Mouse (Mus musculus) layer of hippocampus, adult 11-12 months (tissue): Measurements from ENCODE around the gene Lmo3.

Experiments used
- DNase-seq: peaks from one replicate; pipeline ENCODE4 v3.0.0; 2022; ENCODE audit warnings: low spot score

The Lmo3 gene

DNA sequence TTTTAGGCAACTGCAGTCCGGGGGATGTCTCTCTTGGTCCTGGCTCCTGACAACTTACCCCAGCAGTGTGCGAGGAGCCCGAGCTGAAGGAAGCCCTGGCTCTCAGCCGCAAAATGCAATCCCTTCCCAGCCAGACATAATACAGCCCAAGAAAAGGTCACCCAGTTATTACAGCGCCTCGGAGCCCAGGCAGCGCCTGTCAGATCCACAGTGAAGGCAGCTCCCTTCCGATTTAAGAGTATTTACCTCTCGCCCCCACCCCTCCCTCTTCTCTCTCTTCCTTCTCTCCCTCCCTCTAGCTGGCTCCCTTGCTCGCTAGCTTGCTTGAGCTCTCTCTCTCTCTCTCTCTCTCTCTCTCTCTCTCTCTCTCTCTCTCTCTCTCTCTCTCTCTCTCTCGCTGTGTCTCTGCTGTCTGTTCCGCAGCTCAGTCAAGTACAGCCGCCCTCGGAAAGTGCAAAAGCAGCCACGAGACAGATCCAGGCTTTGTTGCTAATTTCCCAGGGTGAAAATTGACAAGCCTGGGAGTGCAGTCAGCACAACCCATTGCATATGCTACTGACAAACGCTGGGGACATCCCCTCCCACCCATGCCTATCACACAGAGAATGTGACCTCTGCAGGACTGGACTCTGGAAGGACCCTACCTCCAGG is 159.0 kb downstream of the Lmo3 start:
- peak; percentile 53 for DNase-seq

DNA sequence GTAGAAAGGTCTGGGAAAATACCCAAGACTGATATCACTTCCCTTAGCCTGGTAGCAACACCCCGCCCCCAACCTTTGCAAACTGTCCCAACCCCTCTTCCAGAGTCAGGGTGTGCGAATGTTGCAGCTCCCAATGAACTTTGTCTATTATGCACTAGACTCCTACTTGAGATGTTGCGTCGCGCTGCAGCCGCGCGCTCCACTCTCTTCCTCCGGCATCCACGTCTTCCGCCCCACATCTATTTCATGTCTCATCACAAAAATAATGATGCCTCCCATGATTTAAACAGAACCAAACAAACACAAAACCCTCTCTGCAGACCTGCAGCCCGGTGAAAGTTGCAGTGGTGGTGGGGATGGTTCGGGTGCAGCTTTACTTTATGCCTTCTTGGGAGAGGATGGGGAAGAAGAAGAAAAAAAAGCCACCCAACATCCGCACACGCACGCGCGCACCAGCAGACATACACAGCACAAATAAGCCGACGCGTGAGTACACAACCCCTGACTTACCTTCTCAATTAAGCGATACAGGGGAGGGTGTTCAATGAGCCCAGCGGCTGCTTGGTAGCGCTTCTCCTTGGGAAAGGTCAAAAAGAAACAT is 159.7 kb downstream of the Lmo3 start:
- DNase-seq = no peak

DNA sequence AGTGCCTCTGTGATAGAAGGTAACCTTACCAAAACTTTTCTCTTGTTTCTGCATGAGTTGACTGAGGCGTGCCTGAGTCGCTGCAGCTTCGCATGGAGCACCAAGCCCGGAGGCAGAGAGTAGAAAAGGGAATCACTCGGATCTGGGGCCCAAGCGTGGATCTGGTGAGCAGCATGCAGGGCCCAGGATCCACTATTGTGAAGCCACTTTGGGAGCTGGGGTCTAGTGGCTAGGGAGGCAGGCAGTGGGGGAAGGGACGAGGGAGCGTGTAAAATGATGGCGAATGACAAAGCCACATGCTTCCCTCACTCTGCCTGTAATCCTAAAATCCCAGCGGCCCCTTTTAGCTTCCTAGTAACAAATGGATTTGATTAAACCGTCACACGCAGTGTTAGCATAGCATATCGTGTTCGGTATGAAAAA is 160.6 kb downstream of the Lmo3 start:
- DNase-seq = peak; percentile 47

DNA sequence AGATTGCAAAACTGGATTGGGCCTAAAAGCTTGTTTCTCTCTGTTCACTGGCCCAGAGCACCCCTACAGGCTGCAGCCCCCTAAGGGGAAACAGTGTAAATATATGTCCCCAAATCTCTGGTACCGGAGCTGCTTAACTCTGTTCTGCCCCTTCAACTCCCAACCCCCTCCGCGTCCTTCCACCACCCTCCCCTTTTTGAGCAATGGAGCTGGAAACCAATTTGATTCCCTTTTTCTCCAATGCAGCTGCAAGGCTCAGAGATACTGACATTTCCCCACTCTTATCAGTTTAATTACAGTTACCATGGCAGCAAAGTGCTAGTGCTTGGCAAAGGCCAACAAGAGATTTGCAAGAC is 161.3 kb downstream of the Lmo3 start:
- no peak for DNase-seq

DNA sequence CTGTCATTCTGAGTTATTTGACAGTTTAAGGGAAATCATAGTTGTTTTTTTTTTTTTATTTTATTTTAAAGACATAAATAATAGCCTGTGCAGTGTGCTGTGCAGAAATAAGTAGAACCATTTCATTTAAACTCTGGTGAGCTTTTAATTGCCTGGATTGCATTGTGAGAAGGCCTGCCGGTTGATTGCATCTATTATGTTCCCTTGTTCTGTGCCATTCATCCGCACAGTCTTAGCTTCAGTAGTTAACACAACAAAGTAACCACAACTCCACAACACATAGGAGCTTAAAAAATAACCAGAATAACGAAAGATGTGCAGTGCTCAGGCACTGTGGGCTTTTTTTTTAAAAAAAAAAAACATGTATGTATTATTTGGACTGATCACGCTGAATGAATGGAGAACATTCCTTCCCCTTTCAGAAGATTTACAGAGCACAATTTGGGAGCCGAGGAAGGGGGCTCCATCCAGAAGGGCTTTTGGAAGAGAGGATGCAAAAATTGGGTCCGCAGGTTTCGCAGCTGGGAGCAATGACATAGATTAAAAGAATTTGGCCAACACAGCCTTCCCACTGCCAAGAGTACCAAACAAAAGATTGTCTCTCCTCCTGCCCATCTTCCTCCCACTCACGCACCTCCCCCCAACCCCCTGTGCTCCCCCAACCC is 161.8 kb downstream of the Lmo3 start:
- DNase-seq = no peak

DNA sequence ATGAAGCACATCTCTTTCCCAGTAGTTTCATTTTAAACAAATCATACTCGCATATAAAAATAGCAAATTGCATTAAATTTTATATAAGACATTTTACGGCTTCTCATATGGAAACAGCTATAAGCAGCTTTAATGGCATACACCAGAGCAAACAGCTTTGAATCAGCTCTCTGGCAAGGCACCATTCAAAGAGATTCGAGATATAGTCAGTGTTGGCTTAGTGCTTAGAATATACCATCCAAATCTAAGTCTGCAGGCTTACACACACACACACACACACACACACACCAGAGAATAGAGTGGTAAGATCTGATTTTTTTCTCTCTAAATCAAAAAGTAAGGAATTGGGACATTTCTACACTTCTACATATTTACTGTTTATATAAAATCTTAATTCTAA is 169.7 kb downstream of the Lmo3 start:
- no peak for DNase-seq

DNA sequence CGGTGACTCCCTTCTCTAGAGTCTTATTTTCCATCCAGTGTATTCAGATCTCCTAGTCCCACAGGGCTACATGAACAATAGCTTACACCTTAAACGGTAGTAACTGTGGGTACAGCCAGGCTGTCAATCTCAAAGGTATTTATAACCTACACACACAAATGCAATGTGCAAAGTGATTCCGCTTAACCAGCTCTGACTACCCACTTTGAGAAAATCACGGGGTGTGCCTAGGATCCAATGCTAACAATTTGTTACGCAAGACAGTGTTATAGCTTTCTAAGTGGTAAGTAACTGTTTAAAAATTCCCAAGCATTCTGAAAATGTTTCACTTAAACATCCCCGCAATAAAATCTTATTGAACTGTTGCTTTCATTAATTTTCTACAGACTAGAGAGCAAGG is 179.7 kb downstream of the Lmo3 start:
- no peak for DNase-seq

DNA sequence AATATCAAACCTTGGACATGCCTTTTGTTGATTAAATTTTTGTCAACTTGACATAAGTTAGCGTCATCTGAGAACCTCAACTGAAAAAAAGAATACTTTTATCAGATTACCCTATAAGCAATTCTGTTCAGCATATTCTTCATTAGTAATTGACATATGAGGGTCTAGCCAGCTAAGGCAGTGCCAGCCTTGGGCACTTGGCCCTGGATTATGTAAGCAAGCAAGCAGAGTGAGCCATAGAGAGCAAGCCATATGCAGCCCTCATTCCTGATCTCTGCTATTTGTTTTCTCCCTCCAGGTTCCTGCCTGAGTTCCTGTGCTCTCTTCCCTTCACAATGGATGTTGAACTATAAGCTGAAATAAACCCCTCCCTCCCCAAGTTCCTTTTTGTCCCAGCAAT is 182.9 kb downstream of the Lmo3 start:
- no peak for DNase-seq

DNA sequence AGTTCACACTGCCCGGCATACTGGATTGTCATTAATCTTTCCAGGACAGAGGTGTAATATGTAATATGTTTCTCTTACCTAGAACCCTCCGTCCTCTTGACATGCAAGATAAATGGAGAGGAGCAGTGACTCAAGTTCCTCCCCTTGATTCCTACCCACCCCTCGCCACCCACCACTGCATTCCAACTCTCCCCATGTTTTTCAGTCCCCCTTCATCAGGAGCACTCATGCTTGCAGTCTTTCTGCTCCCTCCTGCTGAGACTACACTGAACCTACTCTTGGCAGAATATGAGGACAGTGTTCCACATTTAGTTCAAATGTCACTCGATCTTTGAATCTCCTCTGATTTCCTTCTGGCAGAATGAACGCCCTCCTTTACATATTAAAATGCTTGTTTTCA is 190.7 kb downstream of the Lmo3 start:
- DNase-seq = no peak

DNA sequence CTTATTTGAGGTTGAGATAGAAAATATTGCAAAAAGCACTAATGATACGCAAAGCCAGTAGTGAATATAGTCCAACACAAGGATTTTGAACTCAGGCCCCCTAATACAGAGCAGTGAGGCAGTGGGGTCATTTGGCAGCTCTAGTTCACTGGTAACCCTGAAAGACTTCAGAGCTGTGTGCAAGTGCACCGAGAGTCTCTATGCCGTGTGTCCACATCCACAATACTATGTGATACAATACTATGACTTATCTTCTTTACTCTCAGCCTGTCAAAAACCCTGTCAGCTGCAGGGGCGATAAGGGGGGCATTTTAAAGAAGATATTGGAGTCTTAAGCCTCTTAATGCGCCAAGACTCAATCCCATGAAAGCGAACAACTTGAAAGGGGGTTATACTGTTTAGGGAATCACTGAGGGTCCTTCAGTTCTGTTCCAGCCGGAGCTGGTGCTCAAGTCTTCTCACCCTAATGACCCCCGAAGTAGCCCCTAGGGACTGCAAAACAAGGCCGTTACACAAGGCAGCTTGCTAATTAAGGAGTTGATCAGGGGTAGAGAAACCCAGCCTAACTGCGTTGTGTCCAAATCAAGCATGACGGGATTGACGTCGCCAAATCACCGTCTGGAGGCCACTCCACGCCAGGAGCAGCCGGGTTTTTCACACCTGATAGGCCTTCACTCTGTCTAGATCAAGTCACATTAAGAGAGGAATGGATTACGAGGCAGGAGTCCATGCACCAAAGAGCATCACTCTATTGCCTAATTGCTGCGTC is 193.4 kb downstream of the Lmo3 start:
- no peak for DNase-seq

DNA sequence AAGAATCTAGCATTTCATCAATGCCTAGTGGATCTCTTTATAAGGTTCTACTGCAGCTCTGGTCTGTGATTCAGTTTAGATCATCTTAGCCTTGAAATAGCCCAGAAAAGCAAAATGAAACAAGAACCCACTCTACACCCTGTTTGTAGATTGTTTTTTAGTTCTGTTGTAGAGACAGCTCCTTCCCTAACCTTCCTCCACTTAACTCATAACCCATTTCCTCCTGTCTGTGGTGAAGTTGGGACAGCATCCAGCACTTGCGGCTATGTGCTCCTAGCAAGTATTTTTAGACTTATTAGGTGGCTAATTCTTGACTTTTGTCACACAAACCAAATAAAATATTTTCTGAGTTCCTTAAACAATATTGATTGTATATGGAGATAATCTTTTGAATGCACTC is 198.6 kb downstream of the Lmo3 start:
- DNase-seq = no peak

DNA sequence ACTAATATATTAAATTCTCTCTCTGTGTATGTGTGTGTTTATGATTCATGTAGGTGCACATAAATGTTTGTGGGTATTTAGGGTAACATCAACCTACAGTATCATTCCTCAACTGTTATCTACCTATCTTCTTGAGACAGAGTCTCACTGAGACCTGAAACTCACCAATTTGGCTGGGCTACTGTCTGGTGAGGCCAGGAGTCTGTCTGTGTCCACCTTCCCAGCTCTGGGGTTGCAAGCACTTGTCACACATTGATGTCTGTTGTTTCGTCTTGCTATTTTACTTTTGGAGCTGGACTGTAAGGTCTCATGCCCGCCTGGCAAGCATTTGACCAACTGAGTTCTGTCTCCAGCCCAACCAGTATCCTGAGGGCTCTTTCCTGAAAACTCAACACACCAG is 210.6 kb downstream of the Lmo3 start:
- no peak for DNase-seq

DNA sequence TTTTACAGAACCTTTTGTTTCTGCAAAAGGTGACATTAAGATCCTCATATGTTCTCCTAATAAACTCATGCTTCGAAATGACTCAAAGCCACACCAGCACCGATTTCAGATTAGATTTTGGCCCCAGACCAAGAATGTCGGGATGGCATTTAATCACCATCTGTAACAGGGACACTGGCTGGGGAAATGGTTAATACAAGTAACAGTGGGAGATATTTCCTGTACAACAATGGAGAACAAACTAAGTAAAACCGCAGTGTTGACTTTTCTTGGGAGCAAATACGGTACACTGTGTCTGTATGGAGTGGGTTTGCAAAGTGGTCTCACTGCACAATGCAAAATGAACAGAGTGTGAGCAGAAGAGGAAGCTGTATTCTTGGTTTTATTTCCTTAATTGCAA is 217.7 kb downstream of the Lmo3 start:
- DNase-seq = no peak

DNA sequence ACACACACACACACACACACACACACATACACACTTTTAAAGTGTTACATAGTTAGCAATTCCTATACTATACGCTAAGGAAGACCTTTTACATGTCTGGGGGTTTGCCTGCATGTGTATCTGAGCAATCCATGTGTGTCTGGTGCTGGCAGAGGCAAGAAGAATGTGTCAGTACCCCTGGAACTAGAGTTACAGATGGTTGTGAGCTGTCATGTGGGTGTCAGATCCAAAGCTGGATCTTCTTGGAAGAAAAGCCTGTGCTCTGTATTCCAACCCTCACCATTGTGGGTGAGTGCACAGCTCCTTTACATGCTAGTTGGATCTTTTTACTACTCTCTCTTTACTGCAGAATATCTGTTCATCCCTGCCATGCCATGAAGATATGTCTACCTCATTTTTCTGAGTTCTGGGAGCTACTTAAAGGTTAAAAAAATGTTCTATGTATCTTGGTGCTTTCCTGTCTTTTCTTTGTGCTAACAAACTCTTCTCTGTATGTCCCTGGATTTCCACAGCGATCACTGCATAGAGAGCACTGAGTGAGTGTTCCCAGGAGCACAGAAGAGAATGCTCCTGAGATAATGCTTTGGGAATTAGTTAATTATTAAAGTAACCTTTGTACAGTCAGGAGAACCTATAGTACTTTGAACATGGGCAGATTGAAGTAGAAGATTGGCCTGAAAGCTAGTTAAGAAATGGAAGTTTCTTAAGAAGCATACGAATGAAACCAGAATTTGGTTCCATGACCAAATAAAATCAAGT is 231.0 kb downstream of the Lmo3 start:
- DNase-seq = no peak

DNA sequence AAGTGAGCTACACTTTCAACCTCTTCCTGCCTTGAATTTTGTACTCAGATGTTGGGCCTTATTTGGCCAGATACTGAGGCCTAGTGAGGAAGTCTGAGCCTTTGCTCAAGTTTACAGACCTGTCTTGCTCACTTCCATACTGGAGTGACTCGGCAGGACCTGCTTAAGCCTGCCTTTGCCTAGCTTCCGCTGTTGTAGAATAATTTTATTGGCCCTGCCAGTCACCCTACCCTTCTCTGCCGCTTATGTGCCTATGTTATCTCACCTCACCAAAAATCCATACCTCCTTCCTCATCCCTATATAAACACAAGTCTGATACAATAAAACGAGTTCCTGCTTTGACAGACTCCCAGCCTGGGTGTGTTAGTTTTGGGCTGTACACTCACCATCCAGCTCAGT is 235.2 kb downstream of the Lmo3 start:
- DNase-seq = no peak

DNA sequence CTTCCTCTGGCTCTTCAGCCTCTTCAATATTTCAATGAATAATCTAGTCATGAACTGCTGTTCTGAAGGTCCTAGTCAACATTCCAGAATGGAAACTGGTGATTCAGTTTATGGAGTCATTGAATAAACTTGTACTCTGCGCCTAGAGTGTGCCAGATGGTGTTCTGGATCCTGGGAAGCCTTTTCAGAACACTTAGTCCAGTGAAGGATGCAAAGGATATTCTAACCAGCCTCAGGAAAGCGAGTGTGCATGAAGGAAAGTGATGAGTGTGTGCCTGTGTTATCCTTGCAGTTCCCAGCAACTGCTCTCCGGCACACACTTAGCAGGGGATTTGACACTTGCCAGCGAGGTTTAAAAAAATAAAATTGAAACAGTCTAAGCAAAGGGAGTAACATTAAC is 245.9 kb downstream of the Lmo3 start:
- peak; percentile 8 for DNase-seq

DNA sequence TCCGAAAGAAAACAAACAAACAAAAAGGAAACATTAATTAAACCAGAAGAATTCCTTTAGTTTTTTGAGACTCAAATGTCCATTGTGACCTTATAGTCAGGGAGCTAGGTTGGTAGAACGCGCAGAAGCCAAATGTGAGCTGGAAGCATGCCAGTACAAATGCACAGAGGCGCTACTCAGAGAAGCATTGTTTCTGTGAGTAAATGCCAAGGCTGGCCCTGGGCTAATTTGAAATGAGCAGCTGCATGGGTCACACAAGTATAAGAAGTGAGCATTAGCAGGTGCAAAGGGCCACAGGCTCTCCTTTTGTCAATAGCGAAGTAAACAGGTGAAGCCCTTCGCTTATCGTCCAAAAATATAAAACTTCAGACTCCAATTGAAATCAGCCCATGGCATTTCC is 247.8 kb downstream of the Lmo3 start:
- DNase-seq = no peak

DNA sequence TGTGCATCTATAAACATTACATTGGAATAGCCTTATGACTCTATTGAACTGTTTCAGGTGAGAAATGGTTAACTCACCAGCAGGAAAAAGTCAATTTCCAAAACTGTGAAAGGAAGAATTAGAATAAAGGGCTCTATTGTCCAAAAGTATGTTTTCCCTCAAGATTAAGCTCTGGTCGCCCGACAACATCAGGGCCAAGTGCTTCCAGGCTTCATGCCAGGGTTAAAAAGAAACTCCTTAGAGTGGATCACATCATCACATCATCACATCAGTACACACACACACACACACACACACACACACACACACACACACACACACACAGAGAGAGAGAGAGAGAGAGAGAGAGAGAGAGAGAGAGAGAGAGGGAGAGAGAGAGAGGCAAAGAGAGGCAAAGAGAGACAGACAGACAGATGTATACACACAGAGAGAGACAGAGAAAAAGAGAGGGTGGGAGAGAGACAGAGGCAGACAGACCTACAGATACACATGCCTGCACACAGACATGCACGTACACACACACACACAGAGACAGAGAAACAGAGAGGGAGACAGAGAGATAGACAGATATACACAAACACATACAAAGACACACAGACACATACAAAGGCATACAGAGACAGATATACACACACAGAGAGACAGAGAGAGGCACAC is 255.9 kb downstream of the Lmo3 start:
- DNase-seq = no peak

DNA sequence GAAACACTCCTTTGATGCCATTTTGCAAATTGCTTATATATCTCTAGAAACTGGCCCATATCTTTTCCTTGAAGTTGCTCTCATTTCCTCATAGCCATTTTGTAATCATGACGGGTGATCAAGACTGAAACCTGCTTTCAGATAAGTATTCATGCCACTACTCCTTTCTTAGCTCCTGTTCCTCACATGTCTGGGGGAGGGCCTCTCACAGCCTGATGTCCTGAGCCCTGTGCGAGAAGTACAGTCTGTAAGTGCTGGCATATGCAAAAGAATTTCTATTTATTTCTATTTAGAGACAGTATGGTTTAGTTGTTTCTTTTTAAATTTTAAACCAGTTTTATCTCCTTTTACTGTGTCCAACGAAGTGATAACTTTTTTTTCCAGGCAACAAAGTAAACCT is 256.6 kb downstream of the Lmo3 start:
- DNase-seq = no peak

DNA sequence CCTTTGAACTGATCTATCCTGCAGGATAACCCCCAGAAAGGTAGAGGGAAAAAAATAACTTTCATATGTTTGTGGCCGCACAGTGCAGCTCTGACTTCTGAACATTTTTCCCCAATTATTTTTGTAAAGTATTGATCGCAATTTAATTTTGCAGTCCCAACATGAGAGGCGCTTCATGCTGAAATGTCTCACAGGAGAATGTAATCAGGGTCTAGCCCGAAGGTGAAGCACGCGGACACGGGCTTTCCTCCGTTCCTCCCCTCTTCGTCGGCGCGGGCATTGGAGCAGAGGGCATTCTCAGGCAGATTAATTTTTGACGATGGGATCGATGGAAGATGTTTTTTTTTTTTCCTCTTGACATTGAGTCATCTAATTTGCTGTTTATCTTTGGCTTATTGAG is 258.4 kb downstream of the Lmo3 start:
- no peak for DNase-seq

DNA sequence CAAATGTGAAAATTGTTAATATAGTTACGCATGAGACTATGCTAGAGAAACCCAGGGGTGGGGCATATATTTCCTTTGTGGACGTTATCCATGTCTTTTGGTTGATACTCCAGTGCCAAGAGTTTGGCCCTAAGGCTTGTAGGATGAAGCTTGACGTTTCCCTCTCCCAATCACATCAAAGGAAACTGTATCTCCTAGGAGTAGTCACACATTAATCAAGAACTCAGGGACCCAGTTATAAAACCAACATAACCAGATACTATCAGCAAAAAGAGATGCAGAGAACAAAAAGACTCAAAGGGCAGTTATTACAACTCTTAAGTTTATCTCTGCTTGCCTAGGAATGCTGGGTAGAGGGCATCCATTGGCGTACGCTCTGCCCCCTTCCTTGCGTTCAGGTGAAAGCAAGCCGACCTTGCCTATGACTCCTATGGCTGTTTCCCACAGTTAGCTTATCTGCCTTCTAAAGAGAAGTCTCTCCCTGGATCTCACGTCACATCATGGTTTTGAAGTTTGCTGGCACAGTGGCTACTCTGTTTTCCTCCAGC is 261.5 kb downstream of the Lmo3 start:
- DNase-seq = no peak
